8 mouse cellular contexts compared by ENCODE assay signal in the genomic region with DNA sequence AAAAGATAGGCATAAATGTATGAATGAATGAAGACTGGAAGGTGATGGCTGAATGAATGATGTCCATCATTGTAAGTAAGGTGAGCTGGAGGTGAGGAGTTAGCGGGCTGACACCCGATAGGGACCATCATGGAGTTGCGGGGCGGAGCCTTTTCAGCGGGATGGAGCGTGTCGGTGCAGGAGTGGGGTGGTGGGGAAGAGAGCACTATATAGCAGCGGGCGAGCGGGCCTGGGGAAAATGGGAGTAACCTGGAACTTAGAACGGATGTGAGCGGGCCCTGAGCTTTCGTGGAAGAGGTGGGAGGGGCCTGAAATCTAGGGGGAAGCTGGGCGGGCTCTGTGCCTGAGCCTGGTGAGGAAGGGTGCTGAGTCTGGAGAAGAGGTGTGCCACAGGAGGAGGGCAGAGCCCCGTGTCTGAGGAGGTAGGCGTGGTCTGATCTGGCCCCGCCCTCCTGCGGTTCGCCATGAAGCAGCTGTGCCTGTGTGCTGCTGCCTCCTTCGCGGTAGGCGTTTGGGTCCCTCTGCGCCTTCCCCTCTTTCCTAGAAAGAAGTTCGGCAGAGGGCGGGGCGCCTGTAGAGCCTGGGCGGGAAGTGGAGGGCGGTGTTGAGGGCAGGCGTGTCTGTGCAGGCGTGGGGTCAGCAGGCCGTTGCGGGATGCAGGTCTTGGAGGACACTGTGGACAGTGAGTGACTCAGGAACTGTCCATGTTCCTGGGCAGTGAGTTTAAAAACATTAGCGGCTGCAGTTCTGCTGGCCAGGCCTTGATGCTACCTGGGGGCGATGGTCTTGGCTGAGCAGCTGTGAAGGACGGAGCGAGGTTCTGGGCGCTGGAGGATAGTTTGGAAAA. TPM values are rescaled to one million over a fixed set of nuclear protein-coding genes. Genes with fewer than 3 reads are reported as not detected.
DNase-seq lines count a peak whose midpoint lies in the region; ATAC-seq and TF ChIP-seq lines count a peak whose summit lies in the region.

No protein-coding gene starts in this region.

- WGBS in heart, embryonic 13.5 days, result 3% methylated on average over 37 of the region's 37 CpGs
- 3% methylated on average over 36 of the region's 37 CpGs for WGBS in kidney, postnatal 0 days
- WGBS in liver, embryonic 11.5 days, result 6% methylated on average over 37 of the region's 37 CpGs

- peak; percentile 46 for TF ChIP-seq POLR2A in myocyte (IDR thresholded peaks at IDR 0.05; ENCODE audit: insufficient read length, low read depth)

- H3K79me2 ChIP-seq in myocyte (ENCODE audit: control insufficient read depth, insufficient read depth), result no peaks in the 10 kb centered on the region

- H3K4me3 ChIP-seq in erythroblast, embryonic 14.5 days (replicated peaks), result peak overlapping the region; percentile 63
- peak overlapping the region; percentile 63 for H3K4me3 ChIP-seq in heart, embryonic 13.5 days
- H3K4me3 ChIP-seq in kidney, postnatal 0 days (replicated peaks; ENCODE audit: low read depth, low read length), result peak overlapping the region; percentile 40
- H3K4me3 ChIP-seq in liver, embryonic 11.5 days (ENCODE audit: low read depth, low read length), result peak overlapping the region; percentile 46
- peak overlapping the region; percentile 11 for H3K4me3 ChIP-seq in myocyte

- peak; percentile 85 for ATAC-seq in heart, embryonic 13.5 days (ENCODE audit: extremely low read depth, insufficient number of reproducible peaks, low FRiP score, low TSS enrichment)
- peak; percentile 92 for ATAC-seq in kidney, postnatal 0 days (replicated peaks; ENCODE audit: low FRiP score, low read depth)
- ATAC-seq in liver, embryonic 11.5 days (replicated peaks; ENCODE audit: low FRiP score), result peak; percentile 95

- H3K4me2 ChIP-seq in heart, embryonic 13.5 days, result peak overlapping the region; percentile 72
- peak overlapping the region; percentile 86 for H3K4me2 ChIP-seq in kidney, postnatal 0 days (ENCODE audit: low read length)
- peak overlapping the region; percentile 77 for H3K4me2 ChIP-seq in liver, embryonic 11.5 days
- peak overlapping the region; percentile 82 for H3K4me2 ChIP-seq in myocyte (ENCODE audit: low read depth)

- peak overlapping the region; percentile 66 for H3K27ac ChIP-seq in heart, embryonic 13.5 days (replicated peaks)
- peak overlapping the region; percentile 79 for H3K27ac ChIP-seq in kidney, postnatal 0 days
- peak overlapping the region; percentile 13; the same call in 1 of the 2 replicates for H3K27ac ChIP-seq in liver, embryonic 11.5 days (ENCODE audit: low read depth, low read length)

- 0 out of 2 replicates have a peak, but pooled peaks have one; percentile 16 for TF ChIP-seq CTCF in kidney, postnatal 0 days (IDR thresholded peaks at IDR 0.05; ENCODE audit: low read depth)

- H3K36me3 ChIP-seq in erythroblast, embryonic 14.5 days (ENCODE audit: control insufficient read depth), result no peaks in the 10 kb centered on the region
- no peaks in the 10 kb centered on the region for H3K36me3 ChIP-seq in heart, embryonic 13.5 days
- H3K36me3 ChIP-seq in kidney, postnatal 0 days (ENCODE audit: insufficient read depth, low read length), result no peaks in the 10 kb centered on the region
- H3K36me3 ChIP-seq in liver, embryonic 11.5 days (ENCODE audit: control insufficient read depth, insufficient read depth, low read length), result no peaks in the 10 kb centered on the region
- H3K36me3 ChIP-seq in myocyte (ENCODE audit: control insufficient read depth, insufficient read depth), result no peaks in the 10 kb centered on the region

- peak; percentile 94 for DNase-seq in CD4-positive, CD25-positive, alpha-beta regulatory T cell, adult 2 months (ENCODE audit: low read depth, low spot score)
- DNase-seq in brain, embryonic 18.5 days (ENCODE audit: low read depth, low spot score), result peak; percentile 60
- DNase-seq in kidney, postnatal 0 days (ENCODE audit: low spot score), result peak; percentile 96
- peak; percentile 87 for DNase-seq in liver, embryonic 11.5 days (ENCODE audit: low spot score)
- DNase-seq in spleen, postnatal 4 days (ENCODE audit: low spot score in 2 of 2), result peak; percentile 86 to 92

- H3K9ac ChIP-seq in heart, embryonic 13.5 days, result peak overlapping the region; percentile 81
- H3K9ac ChIP-seq in kidney, postnatal 0 days (ENCODE audit: low read depth, low read length), result peak overlapping the region; percentile 65
- peak overlapping the region; percentile 46 for H3K9ac ChIP-seq in liver, embryonic 11.5 days (ENCODE audit: low read depth, low read length)

- H3K27me3 ChIP-seq in erythroblast, embryonic 14.5 days (ENCODE audit: control insufficient read depth), result peaks cover 4% of the 10 kb centered on the region
- H3K27me3 ChIP-seq in heart, embryonic 13.5 days (replicated peaks), result no peaks in the 10 kb centered on the region; the same call in 1 of the 2 replicates
- no peaks in the 10 kb centered on the region for H3K27me3 ChIP-seq in kidney, postnatal 0 days (ENCODE audit: insufficient read depth, low read length)
- H3K27me3 ChIP-seq in liver, embryonic 11.5 days (replicated peaks; ENCODE audit: control insufficient read depth, insufficient read depth, low read length), result no peaks in the 10 kb centered on the region
- no peaks in the 10 kb centered on the region for H3K27me3 ChIP-seq in myocyte (ENCODE audit: control insufficient read depth, insufficient read depth, insufficient read length)

- no peak overlapping the region for H3ac ChIP-seq in myocyte (ENCODE audit: control insufficient read depth, insufficient read length)

- peaks cover 32% of the 10 kb centered on the region for H3K4me1 ChIP-seq in erythroblast, embryonic 14.5 days (ENCODE audit: control insufficient read depth)
- peaks cover 16% of the 10 kb centered on the region for H3K4me1 ChIP-seq in heart, embryonic 13.5 days
- peaks cover 6% of the 10 kb centered on the region; the same call in 1 of the 2 replicates for H3K4me1 ChIP-seq in kidney, postnatal 0 days (replicated peaks; ENCODE audit: insufficient read depth, low read length)
- peaks cover 8% of the 10 kb centered on the region for H3K4me1 ChIP-seq in liver, embryonic 11.5 days (replicated peaks; ENCODE audit: control insufficient read depth, insufficient read depth, low read length)

- H3K9me3 ChIP-seq in erythroblast, embryonic 14.5 days (ENCODE audit: control insufficient read depth, low read length), result no peaks in the 10 kb centered on the region
- H3K9me3 ChIP-seq in heart, embryonic 13.5 days, result no peaks in the 10 kb centered on the region
- H3K9me3 ChIP-seq in kidney, postnatal 0 days (replicated peaks; ENCODE audit: low read length), result no peaks in the 10 kb centered on the region
- no peaks in the 10 kb centered on the region for H3K9me3 ChIP-seq in liver, embryonic 11.5 days (ENCODE audit: control insufficient read depth, low read length)

TF ChIP-seq in myocyte, 11 proteins besides CTCF, POLR2A, EP300 and RAD21:
- TF ChIP-seq MYOG (IDR thresholded peaks at IDR 0.05; ENCODE audit: control insufficient read depth in 1 of 3, insufficient read depth in 1 of 3, insufficient read length in 2 of 3, low read depth in 2 of 3) (peak in 2 of 3 experiments; percentile 93 to 95), TCF12 (IDR thresholded peaks at IDR 0.05; ENCODE audit: insufficient read depth, poor library complexity, severe bottlenecking) (no peak), MYOD1 (IDR thresholded peaks at IDR 0.05; ENCODE audit: control insufficient read depth in 1 of 3, insufficient read length in 2 of 3, low read depth in 2 of 3) (peak in 2 of 3 experiments; percentile 85 to 90), TCF3 (IDR thresholded peaks at IDR 0.05; ENCODE audit: insufficient read length, low read depth) (peak; percentile 45)

RNA-seq across cellular contexts. Expression of gene Ankrd24, which starts 5.1 kb away (rescaled TPM):
- polyA plus RNA-seq in erythroblast, embryonic 14.5 days (2012), result 0.18 and 0.21 TPM in 2 replicates
- polyA plus RNA-seq in heart, embryonic 13.5 days (2015; fragmentation: Nextera tagmentation; extraction: Ambion mirVana), result 10.3 and 10.6 TPM in 2 replicates
- polyA plus RNA-seq in kidney, postnatal 0 days (2015; fragmentation: Nextera tagmentation; extraction: Ambion mirVana), result 10.2 and 10.7 TPM in 2 replicates
- 3.6 and 4.6 TPM in 2 replicates for polyA plus RNA-seq in liver, embryonic 11.5 days (2014; fragmentation: Nextera tagmentation; extraction: Ambion mirVana)
- polyA plus RNA-seq in myocyte (2012; fragmentation: generic; extraction: Trizol), result 11.8 TPM

RNA-seq across cellular contexts. Expression of gene Sirt6, which starts 5.9 kb away (rescaled TPM):
- 6.6 and 6.9 TPM in 2 replicates for polyA plus RNA-seq in erythroblast, embryonic 14.5 days (2012)
- polyA plus RNA-seq in heart, embryonic 13.5 days (2015; fragmentation: Nextera tagmentation; extraction: Ambion mirVana), result 24.6 and 25.6 TPM in 2 replicates
- 27.0 and 27.5 TPM in 2 replicates for polyA plus RNA-seq in kidney, postnatal 0 days (2015; fragmentation: Nextera tagmentation; extraction: Ambion mirVana)
- 22.8 and 22.9 TPM in 2 replicates for polyA plus RNA-seq in liver, embryonic 11.5 days (2014; fragmentation: Nextera tagmentation; extraction: Ambion mirVana)
- 28.0 TPM for polyA plus RNA-seq in myocyte (2012; fragmentation: generic; extraction: Trizol)

RNA-seq across cellular contexts. Expression of gene Gm10778, which starts 15.4 kb away (rescaled TPM):
- polyA plus RNA-seq in erythroblast, embryonic 14.5 days (2012), result 0.01 TPM in 2 replicates
- polyA plus RNA-seq in heart, embryonic 13.5 days (2015; fragmentation: Nextera tagmentation; extraction: Ambion mirVana), result 3.1 and 3.4 TPM in 2 replicates
- 4.0 TPM in 2 replicates for polyA plus RNA-seq in kidney, postnatal 0 days (2015; fragmentation: Nextera tagmentation; extraction: Ambion mirVana)
- polyA plus RNA-seq in liver, embryonic 11.5 days (2014; fragmentation: Nextera tagmentation; extraction: Ambion mirVana), result 3.3 and 3.9 TPM in 2 replicates
- 0.59 TPM for polyA plus RNA-seq in myocyte (2012; fragmentation: generic; extraction: Trizol)

RNA-seq across cellular contexts. Expression of gene BC025920, which starts 27.4 kb away (rescaled TPM):
- polyA plus RNA-seq in erythroblast, embryonic 14.5 days (2012), result 0.05 and 0.07 TPM in 2 replicates
- 0.44 and 0.64 TPM in 2 replicates for polyA plus RNA-seq in heart, embryonic 13.5 days (2015; fragmentation: Nextera tagmentation; extraction: Ambion mirVana)
- polyA plus RNA-seq in kidney, postnatal 0 days (2015; fragmentation: Nextera tagmentation; extraction: Ambion mirVana), result 0.33 and 0.37 TPM in 2 replicates
- 0.81 and 1.1 TPM in 2 replicates for polyA plus RNA-seq in liver, embryonic 11.5 days (2014; fragmentation: Nextera tagmentation; extraction: Ambion mirVana)
- polyA plus RNA-seq in myocyte (2012; fragmentation: generic; extraction: Trizol), result 0.78 TPM

RNA-seq across cellular contexts. Expression of gene Tle6, which starts 32.6 kb away (rescaled TPM):
- polyA plus RNA-seq in erythroblast, embryonic 14.5 days (2012), result 0.27 and 0.28 TPM in 2 replicates
- polyA plus RNA-seq in heart, embryonic 13.5 days (2015; fragmentation: Nextera tagmentation; extraction: Ambion mirVana), result 30.1 and 30.4 TPM in 2 replicates
- 7.3 and 9.4 TPM in 2 replicates for polyA plus RNA-seq in kidney, postnatal 0 days (2015; fragmentation: Nextera tagmentation; extraction: Ambion mirVana)
- 13.2 and 16.7 TPM in 2 replicates for polyA plus RNA-seq in liver, embryonic 11.5 days (2014; fragmentation: Nextera tagmentation; extraction: Ambion mirVana)
- polyA plus RNA-seq in myocyte (2012; fragmentation: generic; extraction: Trizol), result 15.3 TPM

Comparison
In these comparisons a context has a peak if more than half of its experiments do, and no peak if none do; other contexts are left out.
1. Peak in every context shown above with its lines: DNase-seq, ATAC-seq, H3K4me3 ChIP-seq and H3K27ac ChIP-seq.
2. H3K4me3 ChIP-seq: peak in every context shown above with its lines; median percentile 63 in erythroblast, embryonic 14.5 days; 63 in heart, embryonic 13.5 days; 46 in liver, embryonic 11.5 days; 40 in kidney, postnatal 0 days; 11 in myocyte.
3. H3K27ac ChIP-seq: peak in every context shown above with its lines; median percentile 79 in kidney, postnatal 0 days; 66 in heart, embryonic 13.5 days; 13 in liver, embryonic 11.5 days.